Mouse (Mus musculus): ENCODE measurements at regions not wholly inside any gene's neighbourhood (a gene's known extent, or its start where the extent isn't known, plus 50 kb on each side); places are given as distances from the start of the nearest gene placed in this dataset.
"Not testable (repeated sequence)": the region's sequence is repeated elsewhere in the genome, so short reads cannot be mapped to it uniquely, and the experiment has no call there.

- DNase-seq: no peak
These were observed 54.7 kb downstream of the Cryaa start for GRCm38 (mm10) chr17:31732176-31732880.

- no peak for DNase-seq
These were observed 56.9 kb downstream of the Cryaa start for GRCm38 (mm10) chr17:31734521-31734920.

- no peak for DNase-seq
These were observed 59.1 kb downstream of the Cryaa start for GRCm38 (mm10) chr17:31736716-31737115.

- no peak for DNase-seq
These were observed 60.6 kb downstream of the Cryaa start for GRCm38 (mm10) chr17:31738249-31738648.

- peak; percentile 80 for DNase-seq
These were observed 62.0 kb downstream of the Cryaa start for GRCm38 (mm10) chr17:31739586-31739985.

- DNase-seq: peak; percentile 44
These were observed 62.5 kb downstream of the Cryaa start for GRCm38 (mm10) chr17:31740059-31740458.

GRCm38 (mm10) chr17:31743656-31744055, 66.0 kb downstream of the Cryaa start:
- DNase-seq: no peak

- peak; percentile 67 for DNase-seq
These were observed 68.8 kb downstream of the Cryaa start for GRCm38 (mm10) chr17:31746198-31747111.

- DNase-seq: peak; percentile 89
These were observed 70.0 kb downstream of the Cryaa start for GRCm38 (mm10) chr17:31747563-31747962.

- peak; percentile 55 for DNase-seq
These were observed 70.6 kb downstream of the Cryaa start for GRCm38 (mm10) chr17:31748158-31748557.

GRCm38 (mm10) chr17:31748971-31749370, 71.4 kb downstream of the Cryaa start:
- DNase-seq: peak; percentile 58

GRCm38 (mm10) chr17:31751262-31751661, 73.7 kb downstream of the Cryaa start:
- DNase-seq: peak; percentile 47

GRCm38 (mm10) chr17:31753113-31753858, 75.7 kb downstream of the Cryaa start:
- DNase-seq: no peak

GRCm38 (mm10) chr17:31753859-31754229, 76.2 kb downstream of the Cryaa start:
- DNase-seq: no peak

- DNase-seq: no peak
These were observed 82.9 kb downstream of the Cryaa start for GRCm38 (mm10) chr17:31760465-31760864.

GRCm38 (mm10) chr17:31763078-31763477, 85.5 kb downstream of the Cryaa start:
- DNase-seq: no peak

GRCm38 (mm10) chr17:31766779-31767697, 88.6 kb downstream of the Sik1 start:
- peak; percentile 39 for DNase-seq

- no peak for DNase-seq
These were observed 83.3 kb downstream of the Sik1 start for GRCm38 (mm10) chr17:31772201-31772820.

GRCm38 (mm10) chr17:31773882-31774281, 81.7 kb downstream of the Sik1 start:
- DNase-seq: not testable (repeated sequence)

- no peak for DNase-seq
These were observed 80.6 kb downstream of the Sik1 start for GRCm38 (mm10) chr17:31775037-31775436.

- no peak for DNase-seq
These were observed 79.6 kb downstream of the Sik1 start for GRCm38 (mm10) chr17:31775966-31776365.
